Comparison of ENCODE assay signal across 27 mouse cellular contexts in genomic region chr16:31462113-31462687, GRCm38 (mm10). TPM values are rescaled to one million over a fixed set of nuclear protein-coding genes. Genes with fewer than 3 reads are reported as not detected.
DNase-seq lines count a peak whose midpoint lies in the region; ATAC-seq and TF ChIP-seq lines count a peak whose summit lies in the region.
"Had no signal": no experiment of that assay in that cellular context is flagged by ENCODE, and none has a peak within 500 bp of the region (broad histone marks: within the 10 kb centered on the region; RNA-seq: fewer than 3 reads in every experiment).

No protein-coding gene starts in this region.

- no peak for TF ChIP-seq CTCF in E14TG2a.4 (conservative IDR thresholded peaks at IDR 0.05; ENCODE audit: low read length)

- ATAC-seq in liver, embryonic 11.5 days (replicated peaks; ENCODE audit: low FRiP score) = no peak
- ATAC-seq: activated CD4-positive, CD25-positive, alpha-beta regulatory T cell, adult 4 months; forebrain, embryonic 14.5 days; forebrain, postnatal 0 days; intestine, postnatal 0 days; Patski had no signal

- no peak overlapping the region for H3K27ac ChIP-seq in liver, embryonic 11.5 days (ENCODE audit: low read depth, low read length)
- H3K27ac ChIP-seq: embryonic facial prominence, embryonic 12.5 days; embryonic facial prominence, embryonic 15.5 days; heart, embryonic 13.5 days; hindbrain, embryonic 12.5 days; hindbrain, embryonic 15.5 days had no signal

- H3K9ac ChIP-seq in liver, embryonic 11.5 days (ENCODE audit: low read depth, low read length) = no peak overlapping the region
- H3K9ac ChIP-seq: embryonic facial prominence, embryonic 12.5 days; embryonic facial prominence, embryonic 15.5 days; forebrain, postnatal 0 days; heart, embryonic 13.5 days; hindbrain, embryonic 12.5 days; hindbrain, embryonic 15.5 days had no signal

- DNase-seq in cerebellum, adult 9-11 months = peak; percentile 51
- DNase-seq in cerebellum, adult 11-12 months = no peak
- peak; percentile 44 for DNase-seq in liver
- DNase-seq in liver, embryonic 11.5 days (ENCODE audit: low spot score) = no peak
- peak; percentile 71 for DNase-seq in ES-CJ7 (ENCODE audit: low read depth, low spot score)
- DNase-seq in frontal cortex, postnatal 36 days (ENCODE audit: low spot score in 2 of 2) = no peak
- no peak for DNase-seq in urinary bladder, postnatal 36 days (ENCODE audit: low spot score in 2 of 2)
- DNase-seq: adrenal gland, adult 8-10 months; adrenal gland, postnatal 25 days; B cell, adult 2 months; cerebellum, adult 18-20 months; cerebellum, postnatal 14 days; forebrain, postnatal 0 days; gastrocnemius, postnatal 25 days; heart, adult 18-20 months had no signal

- H3K9me3 ChIP-seq in liver, embryonic 11.5 days (ENCODE audit: control insufficient read depth, low read length) = no peaks in the 10 kb centered on the region
- H3K9me3 ChIP-seq in E14TG2a.4 (ENCODE audit: low read length) = 0 out of 2 replicates have a peak, but pooled peaks cover 3% of the 10 kb centered on the region
- H3K9me3 ChIP-seq: embryonic facial prominence, embryonic 12.5 days; embryonic facial prominence, embryonic 15.5 days; G1E; heart, embryonic 13.5 days; hindbrain, embryonic 12.5 days; hindbrain, embryonic 15.5 days had no signal

- peaks cover 9% of the 10 kb centered on the region; the same call in 1 of the 2 replicates for H3K4me1 ChIP-seq in liver, embryonic 11.5 days (replicated peaks; ENCODE audit: control insufficient read depth, insufficient read depth, low read length)
- peaks cover 74% of the 10 kb centered on the region for H3K4me1 ChIP-seq in E14TG2a.4 (replicated peaks; ENCODE audit: low read depth, low read length)

- H3K27me3 ChIP-seq in liver, embryonic 11.5 days (replicated peaks; ENCODE audit: control insufficient read depth, insufficient read depth, low read length) = peaks cover 9% of the 10 kb centered on the region
- H3K27me3 ChIP-seq in E14TG2a.4 (ENCODE audit: insufficient read depth, low read length) = 0 out of 2 replicates have a peak, but pooled peaks cover 4% of the 10 kb centered on the region
- H3K27me3 ChIP-seq: CH12.LX; embryonic facial prominence, embryonic 15.5 days; hindbrain, embryonic 15.5 days; Patski had no signal

- no peak overlapping the region; the same call in 1 of the 2 replicates for H3K4me2 ChIP-seq in liver, embryonic 11.5 days
- H3K4me2 ChIP-seq: embryonic facial prominence, embryonic 12.5 days; embryonic facial prominence, embryonic 15.5 days; heart, embryonic 13.5 days; hindbrain, embryonic 12.5 days; hindbrain, embryonic 15.5 days had no signal

- H3K4me3 ChIP-seq in liver, embryonic 11.5 days (ENCODE audit: low read depth, low read length) = no peak overlapping the region
- H3K4me3 ChIP-seq in E14TG2a.4 (replicated peaks; ENCODE audit: low read length) = peak overlapping the region; percentile 60
- H3K4me3 ChIP-seq: embryonic facial prominence, embryonic 12.5 days; embryonic facial prominence, embryonic 15.5 days; heart, embryonic 13.5 days; hindbrain, embryonic 12.5 days; hindbrain, embryonic 15.5 days had no signal

- H3K36me3 ChIP-seq in liver, embryonic 11.5 days (ENCODE audit: control insufficient read depth, insufficient read depth, low read length) = no peaks in the 10 kb centered on the region
- peaks cover 3% of the 10 kb centered on the region; the same call in 1 of the 2 replicates for H3K36me3 ChIP-seq in E14TG2a.4 (ENCODE audit: insufficient read depth, low read length)
- H3K36me3 ChIP-seq: embryonic facial prominence, embryonic 12.5 days; embryonic facial prominence, embryonic 15.5 days; G1E; heart, embryonic 13.5 days; hindbrain, embryonic 12.5 days had no signal

- 17% methylated on average over 12 of the region's 12 CpGs for WGBS in liver, embryonic 11.5 days

RNA-seq across cellular contexts. Expression of gene Bdh1, which starts 40.1 kb away (rescaled TPM):
- polyA plus RNA-seq in liver, embryonic 11.5 days (2014; fragmentation: Nextera tagmentation; extraction: Ambion mirVana) = 42.8 and 47.2 TPM in 2 replicates
- polyA plus RNA-seq: G1E had no signal

Comparison
In these comparisons a context has a peak if more than half of its experiments do, and no peak if none do; other contexts are left out.
1. DNase-seq: peak in cerebellum, adult 9-11 months (single experiment), liver (single experiment) and ES-CJ7 (single experiment); none in cerebellum, adult 11-12 months (single experiment), liver, embryonic 11.5 days (single experiment), frontal cortex, postnatal 36 days (0 of 2) and urinary bladder, postnatal 36 days (0 of 2).